Mouse (Mus musculus): ENCODE measurements around the gene Fer. TPM values are rescaled to one million over a fixed set of nuclear protein-coding genes. Genes with fewer than 3 reads are reported as not detected.

Gene Fer
- polyA plus RNA-seq, 1 experiment: 10.2 TPM

DNA sequence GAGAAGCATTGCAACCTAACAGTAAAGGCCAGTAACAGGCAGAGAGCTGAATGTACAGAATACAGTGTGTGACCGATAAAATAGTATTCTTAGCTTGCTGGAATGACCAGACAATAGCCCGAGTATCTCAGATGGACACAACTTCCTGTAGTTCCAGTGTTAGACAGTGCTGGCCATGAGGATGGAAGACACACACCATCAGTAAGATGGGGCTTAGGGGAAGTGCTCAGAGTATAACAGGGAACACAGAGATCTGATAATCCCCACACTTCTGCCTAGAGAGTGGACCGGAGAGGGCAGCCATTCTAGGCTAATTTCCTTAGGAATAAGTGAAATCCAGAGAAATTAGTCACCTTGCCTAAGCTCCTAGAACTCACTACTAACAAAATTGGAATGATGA, 202.4 kb downstream of the Fer start:
- DNase-seq (ENCODE audit: extremely low spot score in 1 of 2, low spot score in 1 of 2): no peak

DNA sequence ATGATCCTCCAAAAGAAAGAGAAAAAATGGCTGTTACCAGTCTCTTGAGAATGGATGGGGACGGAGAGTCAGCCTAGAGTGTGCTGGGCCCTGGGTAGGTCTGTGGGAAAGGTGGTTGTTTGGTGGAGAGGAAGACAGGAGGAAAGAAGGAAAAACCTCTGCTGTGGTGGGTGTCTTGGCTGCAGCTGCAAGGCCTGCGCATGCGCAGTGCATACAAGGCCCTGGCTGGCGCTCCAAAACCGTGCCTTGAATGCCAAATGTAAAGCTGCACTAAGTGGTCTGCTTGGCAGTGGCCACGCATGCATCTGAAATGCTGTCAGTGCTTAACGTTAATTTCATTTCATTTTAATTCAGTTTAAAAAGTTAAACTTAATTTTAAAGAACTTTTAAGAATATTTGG, 214.5 kb downstream of the Fer start:
- DNase-seq (ENCODE audit: extremely low spot score in 1 of 2, low spot score in 1 of 2): peak in 1 of 2 experiments; percentile 49

DNA sequence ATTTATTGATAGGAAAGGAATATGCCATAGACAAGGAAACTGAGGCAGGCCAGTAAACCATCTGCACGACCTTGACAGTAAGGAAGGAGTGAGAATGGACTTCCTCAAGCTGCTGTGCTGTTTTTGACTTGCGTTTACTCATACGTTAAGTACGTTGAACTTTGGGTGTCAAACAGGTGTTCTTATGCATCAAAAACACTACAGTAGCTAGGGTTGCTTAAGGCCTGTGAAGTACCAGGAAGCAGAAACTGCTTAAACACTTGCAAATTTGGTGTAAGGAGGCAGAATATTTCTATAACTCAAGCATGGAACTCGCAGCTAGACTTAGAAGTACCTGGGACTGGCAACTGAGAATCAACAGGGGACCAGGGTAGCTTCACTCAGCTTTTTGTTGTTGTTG, 221.9 kb downstream of the Fer start:
- DNase-seq (ENCODE audit: extremely low spot score in 1 of 2, low spot score in 1 of 2): no peak

DNA sequence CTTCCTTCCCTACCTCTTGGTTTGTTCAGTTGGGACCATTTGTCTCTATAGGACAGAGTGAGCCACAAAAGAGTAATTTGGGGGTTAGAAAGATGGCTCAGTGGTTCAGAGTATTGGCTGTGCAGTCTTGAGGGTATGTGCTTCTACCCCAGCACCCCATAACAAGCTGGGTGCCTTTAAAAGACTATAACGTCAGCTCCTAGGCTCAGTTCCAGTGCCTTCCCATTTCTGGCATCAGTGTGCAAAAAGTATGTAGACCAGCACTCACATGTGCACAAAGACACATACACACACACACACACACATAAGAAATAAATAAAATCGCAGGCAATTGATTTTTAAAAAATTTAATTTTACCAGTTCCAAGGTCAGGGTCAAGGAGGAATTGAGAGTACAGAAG, 222.6 kb downstream of the Fer start:
- DNase-seq (ENCODE audit: extremely low spot score in 1 of 2, low spot score in 1 of 2): peak in 1 of 2 experiments; percentile 47

DNA sequence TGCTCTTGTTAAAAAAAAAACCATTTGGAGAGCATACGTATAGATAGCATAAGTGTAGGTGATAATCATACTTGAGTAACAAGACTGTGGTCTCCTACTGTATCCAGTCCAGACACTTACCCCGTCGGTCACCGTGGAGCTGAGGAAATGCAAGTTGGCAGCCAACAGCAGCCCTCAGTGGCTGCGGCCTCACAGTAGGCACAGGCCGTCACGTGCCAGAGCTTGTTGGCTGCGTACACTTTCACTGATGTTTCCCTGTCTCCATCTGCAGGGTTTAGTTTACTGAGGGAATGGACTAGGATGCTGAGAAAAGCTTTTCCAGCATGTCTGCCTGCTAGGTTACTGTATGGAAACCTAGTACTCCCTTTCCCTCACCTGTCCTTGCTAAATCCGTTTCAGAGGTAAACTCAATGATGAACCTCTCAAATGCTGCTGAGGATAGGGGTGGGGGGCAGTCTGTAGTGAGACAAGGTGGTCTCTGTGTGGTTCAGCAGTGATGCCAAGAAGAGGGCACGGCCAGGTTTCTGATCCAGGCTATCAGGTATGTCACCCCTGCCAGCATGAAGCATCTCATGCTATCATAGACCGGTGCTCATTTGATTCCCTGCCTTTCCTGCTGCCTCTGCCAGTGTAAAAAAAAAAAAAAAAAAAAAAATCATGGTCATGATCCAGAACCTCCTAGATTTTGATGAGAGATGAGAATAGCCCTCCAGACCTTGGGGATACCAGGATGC, 224.2 kb downstream of the Fer start:
- DNase-seq (ENCODE audit: extremely low spot score in 1 of 2, low spot score in 1 of 2): no peak

DNA sequence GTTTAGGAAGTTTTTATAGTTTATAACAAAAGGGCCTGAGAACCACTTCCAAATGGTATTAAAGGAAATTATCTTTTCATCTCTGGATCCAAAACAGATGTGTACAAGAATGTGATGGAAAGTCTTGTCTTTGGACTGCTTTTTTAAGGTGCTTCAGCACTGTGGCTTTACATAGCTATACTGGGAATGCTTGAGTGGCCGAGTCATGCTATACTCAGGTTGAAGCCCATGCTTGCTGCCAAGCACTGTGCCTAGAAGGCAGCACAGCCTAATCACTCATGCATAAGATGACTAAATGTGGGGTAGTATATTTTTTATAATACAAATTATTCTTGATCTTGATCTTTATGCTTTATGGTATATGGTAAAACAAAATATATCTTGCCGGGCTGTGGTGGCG, 225.0 kb downstream of the Fer start:
- DNase-seq (ENCODE audit: extremely low spot score in 1 of 2, low spot score in 1 of 2): no peak

DNA sequence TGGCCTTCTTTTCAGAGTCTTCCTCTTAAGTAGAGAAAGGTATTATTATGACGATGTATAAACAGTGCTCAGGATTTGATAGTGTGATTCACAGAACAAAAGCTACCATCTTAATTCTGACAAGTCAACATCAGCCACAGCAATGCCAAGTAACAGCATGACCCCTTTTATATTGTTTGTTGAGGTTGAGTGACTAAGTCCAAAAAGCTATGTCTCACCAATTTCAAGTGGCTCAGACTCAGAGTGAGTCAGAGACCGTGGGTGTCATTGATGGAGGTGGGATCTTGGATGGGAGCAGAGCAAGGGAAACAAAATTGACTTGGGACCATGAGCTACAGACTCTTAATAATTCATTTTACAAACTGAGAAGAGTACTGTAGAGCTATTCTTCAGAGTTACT, 230.9 kb downstream of the Fer start:
- peak in 1 of 2 experiments; percentile 28 for DNase-seq (ENCODE audit: extremely low spot score in 1 of 2, low spot score in 1 of 2)

DNA sequence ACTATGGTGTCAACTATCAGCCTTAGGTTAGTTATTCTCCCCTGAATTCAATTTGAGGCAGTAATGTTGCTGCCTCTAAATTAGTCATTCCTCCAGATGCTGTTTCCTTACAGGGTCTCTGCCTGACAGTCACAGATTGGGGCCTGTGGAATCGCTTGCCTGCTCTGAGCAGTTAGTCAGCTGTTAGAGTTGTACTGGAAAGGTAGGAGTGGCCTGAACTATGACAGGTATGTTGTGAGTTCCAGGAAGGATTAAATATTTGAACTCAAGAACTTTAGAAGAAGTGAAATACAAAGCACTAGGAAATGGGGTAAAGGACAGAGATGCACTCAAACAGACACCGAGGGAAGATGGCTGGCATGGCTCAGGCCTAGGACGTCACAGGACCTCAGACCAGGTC, 233.9 kb downstream of the Fer start:
- DNase-seq (ENCODE audit: extremely low spot score in 1 of 2, low spot score in 1 of 2): no peak

DNA sequence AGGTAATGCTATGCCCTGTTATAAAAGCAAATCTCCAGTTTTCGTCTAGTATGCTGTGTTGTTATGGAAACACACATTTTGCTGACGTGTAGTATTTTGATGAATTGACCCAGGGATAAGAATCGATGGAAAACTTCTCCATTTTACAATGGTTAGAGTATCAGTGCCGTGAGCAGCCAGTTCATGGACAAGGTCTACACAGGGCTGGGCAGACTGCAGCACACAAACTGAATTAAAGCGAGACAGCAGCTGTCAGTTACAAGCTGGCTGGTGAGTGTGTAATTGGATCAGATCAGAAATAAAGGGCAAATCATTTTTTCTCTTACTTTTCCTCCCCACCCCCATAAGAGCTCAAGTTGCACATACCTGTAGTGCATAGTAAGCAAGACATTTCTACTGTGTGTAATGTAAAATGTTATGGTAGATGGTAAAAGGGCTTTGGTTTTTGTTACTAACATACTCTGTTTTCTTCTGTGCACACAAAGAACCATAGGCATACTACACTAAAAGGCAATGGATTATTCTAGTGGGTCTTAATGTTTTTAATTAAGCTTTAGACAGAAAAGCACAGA, 235.0 kb downstream of the Fer start:
- no peak for DNase-seq (ENCODE audit: extremely low spot score in 1 of 2, low spot score in 1 of 2)

DNA sequence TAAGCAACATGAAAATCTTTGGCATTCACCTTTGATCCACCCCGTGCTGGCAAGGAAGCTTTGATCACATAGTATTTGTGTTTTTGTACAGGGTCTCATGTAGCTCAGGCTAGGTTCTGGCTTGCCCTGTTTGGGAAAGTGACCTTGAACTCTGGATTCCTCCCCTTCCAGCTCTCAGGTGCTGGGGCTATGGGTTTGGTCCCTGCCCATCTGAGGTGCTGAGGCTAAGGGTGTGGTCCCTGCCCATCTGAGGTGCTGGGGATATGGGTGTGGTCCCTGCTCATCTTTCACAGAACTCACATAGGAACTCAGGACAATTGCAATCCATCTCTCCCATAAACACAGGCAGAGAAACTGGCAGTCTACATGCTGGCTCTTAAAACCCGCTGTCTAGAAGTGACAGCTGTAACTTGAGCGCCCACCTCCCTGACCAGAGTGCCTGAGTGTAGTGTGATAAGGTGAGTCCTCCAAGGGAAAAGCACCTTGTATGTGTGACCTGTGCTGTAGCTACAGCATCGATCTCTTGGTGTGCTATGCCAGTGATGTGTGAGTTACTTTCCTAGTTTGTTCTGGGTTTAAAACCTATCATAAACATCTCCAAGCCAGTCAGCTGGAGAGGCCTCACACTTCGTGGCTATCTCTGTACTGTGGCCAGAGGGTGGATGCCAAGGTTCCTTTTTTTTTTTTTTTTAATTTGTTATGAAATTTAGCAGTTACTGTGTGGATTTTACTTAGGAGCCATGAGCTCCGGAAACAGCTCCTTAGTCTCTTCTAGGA, 236.7 kb downstream of the Fer start:
- no peak for DNase-seq (ENCODE audit: extremely low spot score in 1 of 2, low spot score in 1 of 2)

DNA sequence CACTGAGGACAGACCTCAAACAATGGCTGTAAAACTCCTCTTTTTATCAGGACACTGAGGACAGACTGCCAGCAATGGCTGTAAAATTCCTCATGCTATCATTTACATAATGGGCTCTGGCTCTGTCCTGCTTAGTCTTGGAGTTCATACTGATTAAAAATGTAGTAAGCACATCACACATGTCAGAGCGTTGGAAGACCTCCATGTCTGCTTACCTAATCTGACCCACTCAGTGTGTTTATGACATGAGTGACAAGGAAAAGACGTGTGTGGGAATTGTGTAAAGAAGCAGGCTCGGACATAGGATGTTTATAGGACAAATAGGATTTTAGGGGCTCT, 237.3 kb downstream of the Fer start:
- DNase-seq (ENCODE audit: extremely low spot score in 1 of 2, low spot score in 1 of 2): no peak

DNA sequence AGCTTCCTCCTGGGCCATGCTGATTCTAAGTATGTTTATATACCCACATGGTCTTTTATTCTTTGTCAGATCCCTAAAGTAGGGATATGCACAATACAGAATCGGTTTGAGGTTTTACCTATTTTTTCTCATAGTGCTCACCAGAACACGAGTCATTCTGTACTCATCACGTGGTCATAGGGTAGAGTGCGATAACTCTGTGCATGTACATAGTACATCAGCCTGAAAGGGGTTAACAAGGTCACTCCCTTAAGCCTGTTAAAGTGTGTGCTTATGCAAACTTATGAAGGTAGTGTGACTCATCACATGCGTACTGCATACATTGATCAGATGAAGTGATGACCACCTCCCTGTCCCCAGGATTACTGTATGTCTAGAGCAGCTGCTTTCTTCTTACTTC, 245.9 kb downstream of the Fer start:
- DNase-seq (ENCODE audit: extremely low spot score in 1 of 2, low spot score in 1 of 2): no peak

DNA sequence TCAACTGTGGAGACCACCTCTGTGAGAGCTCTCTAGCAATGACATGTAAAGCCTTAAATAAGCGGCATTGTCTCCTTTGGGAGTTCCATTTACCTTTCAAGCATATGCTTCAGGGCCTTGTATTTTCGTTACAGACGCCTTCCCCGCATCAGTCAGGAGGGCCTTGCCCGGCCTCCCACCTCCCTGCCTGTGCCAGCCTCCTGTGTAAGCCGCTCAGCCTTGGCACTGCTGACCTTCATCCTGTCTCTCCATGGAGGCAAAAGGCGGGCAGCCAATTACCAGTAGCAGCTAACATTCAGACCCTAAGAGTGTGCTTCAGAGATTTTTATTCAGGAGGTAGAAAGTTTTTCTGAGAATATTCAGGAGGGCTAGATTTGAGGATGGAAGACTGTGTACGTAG, 247.0 kb downstream of the Fer start:
- no peak for DNase-seq (ENCODE audit: extremely low spot score in 1 of 2, low spot score in 1 of 2)

DNA sequence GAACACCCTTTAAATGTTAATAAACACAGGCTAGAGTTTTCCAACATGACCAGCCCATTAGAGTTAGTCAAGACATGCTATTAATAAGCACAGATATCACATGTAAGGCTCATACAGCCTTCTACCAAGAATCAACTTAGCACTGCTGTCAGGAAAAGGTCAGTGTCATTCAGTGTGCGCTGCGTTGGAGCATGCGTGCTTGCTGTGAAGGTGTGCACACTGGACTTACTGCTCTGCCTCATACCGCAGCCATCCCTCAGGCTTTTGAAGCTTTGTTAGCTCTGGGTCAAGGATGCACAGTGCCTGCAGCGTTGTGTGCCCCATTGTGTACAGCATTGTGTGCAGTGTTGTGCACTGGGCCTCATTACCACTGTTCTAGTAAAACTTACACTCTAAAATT, 250.8 kb downstream of the Fer start:
- DNase-seq (ENCODE audit: extremely low spot score in 1 of 2, low spot score in 1 of 2): no peak

DNA sequence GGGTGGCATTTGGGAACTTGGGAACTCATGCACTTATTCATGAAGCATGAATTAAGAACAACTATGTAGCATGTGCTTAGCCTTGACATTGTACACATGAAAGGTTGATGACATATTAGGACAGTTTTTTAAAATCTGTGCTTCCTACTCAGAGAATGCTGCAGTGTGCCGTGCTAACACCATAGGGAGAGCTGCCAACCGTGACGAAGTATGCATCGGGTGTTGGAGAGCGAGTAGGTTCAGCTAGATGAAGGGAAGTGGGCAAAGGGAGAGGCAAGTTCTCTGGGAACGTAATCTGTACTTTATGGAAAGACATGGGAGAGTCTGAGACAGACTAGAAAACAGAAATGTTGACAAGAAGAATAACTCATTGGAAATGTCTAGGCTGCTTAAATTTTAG, 253.9 kb downstream of the Fer start:
- no peak for DNase-seq (ENCODE audit: extremely low spot score in 1 of 2, low spot score in 1 of 2)

DNA sequence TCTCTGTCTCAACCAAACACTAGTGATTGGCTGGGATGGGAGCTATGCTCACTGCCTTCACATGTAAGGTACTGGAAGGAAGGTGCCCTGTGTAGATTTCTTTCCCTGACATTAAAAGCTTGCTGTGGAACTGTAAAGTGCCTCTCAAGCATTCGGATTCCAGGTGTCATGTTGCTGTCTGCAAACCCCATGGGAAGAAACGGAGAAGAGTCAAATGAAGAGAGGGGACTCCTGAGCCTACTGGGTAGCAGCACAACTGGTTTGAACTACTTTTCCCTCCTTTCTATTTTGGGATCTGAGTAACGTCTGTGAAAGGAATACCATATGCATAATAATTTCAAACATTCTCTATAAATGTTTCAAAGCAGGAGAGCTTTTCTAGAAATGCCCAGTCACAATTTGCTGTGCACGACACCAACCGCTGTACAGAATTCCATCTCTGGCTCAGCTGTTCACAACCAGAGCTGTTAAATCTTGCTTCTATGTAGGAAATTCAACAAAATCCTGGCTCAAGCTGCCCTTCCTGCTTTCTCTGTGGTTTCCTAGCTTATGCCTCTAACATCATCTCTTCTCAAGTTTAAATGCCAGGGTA, 256.9 kb downstream of the Fer start:
- DNase-seq (ENCODE audit: extremely low spot score in 1 of 2, low spot score in 1 of 2): peak in 1 of 2 experiments; percentile 42

DNA sequence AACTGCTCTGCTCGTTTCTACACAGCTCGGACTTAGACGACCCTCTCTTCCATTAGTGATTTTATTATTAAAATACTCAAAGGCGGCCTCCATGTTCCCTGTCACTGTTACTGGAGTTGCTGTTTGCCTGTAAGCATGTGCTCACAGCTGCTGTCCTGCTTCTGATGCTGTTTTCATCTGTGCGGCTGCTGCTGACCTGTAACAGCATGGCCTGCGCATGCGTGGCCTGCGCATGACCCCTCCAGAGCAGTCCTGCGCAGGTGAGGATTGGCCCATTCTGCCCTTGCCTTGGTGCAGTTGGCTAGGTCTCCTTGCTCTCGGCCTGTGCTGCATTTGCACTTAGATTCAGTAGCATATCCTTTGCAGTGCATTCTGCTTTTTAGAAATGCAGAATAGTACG, 259.7 kb downstream of the Fer start:
- DNase-seq (ENCODE audit: extremely low spot score in 1 of 2, low spot score in 1 of 2): no peak

DNA sequence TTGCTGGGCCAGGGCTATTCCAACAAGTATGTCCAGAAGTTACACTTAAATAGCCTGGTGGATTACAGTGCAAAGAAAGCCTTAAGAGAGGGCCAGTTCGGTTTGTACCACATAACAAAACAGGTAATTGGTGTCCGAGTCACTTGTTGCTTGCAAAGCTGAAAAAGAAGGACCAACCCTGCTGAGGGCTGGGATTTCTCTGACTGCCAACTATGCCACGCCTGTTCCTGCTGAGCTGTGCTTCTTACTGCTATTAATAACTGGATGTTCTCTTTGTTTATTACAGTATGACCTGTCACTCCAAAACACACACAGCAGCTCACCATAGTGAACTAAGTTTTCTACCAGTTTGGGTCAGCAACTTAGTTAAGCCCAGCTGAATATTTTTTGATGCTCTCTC, 260.9 kb downstream of the Fer start:
- no peak for DNase-seq (ENCODE audit: extremely low spot score in 1 of 2, low spot score in 1 of 2)

DNA sequence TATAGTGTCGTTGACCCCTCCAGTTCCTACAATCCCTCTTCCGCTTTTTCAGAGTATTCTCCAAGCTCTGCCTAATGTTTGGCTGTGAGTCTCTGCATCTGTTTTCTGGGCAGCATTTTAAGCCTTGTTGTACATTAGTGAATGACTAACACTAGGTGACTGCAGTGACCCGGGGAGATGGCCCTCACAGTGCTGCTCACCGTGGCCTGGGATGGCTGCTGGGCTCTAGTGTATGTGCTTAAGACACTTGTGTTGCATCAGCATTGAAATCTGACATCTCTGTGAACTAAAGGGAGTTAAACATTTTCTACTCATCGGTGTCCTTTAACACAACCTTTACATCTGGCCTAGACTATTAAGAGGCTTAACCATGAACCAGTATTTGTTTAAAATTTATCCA, 264.0 kb downstream of the Fer start:
- no peak for DNase-seq (ENCODE audit: extremely low spot score in 1 of 2, low spot score in 1 of 2)

DNA sequence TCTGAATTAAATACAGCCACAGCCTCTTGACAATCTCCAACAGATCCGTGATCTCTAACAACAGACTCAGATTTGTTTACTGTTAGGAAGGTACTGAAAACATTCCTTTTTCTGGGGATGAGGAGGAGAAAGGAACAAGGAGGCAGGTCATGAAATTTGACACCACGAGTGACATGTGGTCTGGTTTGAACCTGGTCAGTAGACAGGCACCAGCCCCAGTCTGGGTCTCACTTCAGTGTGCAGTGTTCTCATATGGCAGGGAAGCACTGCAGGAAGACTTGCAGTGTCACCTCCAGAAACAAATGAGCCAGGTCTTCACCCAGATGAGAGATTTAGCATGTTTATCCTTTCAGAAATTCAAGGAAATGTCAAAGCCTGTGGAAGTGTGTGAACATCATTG, 266.9 kb downstream of the Fer start:
- no peak for DNase-seq (ENCODE audit: extremely low spot score in 1 of 2, low spot score in 1 of 2)

DNA sequence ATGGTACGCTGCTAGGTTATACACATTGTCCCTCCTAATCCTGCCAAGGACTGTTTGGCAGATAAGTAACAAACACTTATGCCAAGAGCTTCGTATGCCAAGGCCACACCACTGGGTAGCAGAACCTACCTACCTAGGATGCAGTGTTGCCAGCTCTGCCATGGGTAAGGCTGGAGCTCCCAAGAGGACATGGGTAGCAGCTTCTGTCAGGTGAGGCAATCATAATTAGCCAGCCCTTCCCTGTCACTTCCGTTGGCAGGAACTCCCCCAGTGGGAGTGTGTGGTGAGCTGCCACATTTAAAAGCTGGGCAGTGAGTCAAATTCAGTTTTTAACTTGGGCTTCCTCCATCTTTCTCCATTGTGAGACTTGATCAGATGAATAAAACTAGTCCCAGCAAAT, 267.5 kb downstream of the Fer start:
- DNase-seq (ENCODE audit: extremely low spot score in 1 of 2, low spot score in 1 of 2): peak; percentile 64 to 83

DNA sequence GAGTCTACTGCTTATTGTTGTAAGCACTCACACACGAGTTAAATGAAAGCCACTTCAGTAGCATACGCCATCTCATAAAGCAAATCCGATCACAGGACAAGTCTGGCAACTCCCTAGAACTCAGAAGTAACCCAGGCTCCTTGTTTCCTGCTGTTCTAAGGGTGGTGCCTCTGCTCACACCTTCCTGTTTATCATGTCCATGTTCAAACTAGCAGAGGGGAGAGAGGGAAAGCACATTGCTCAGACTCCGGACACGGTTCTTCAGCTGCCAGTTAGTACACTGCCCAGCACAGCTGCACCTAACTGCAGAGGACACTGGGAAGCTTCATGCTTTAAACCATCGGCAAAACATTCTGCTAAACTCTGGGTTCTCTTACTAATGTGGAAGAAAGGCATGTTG, 269.3 kb downstream of the Fer start:
- no peak for DNase-seq (ENCODE audit: extremely low spot score in 1 of 2, low spot score in 1 of 2)
